Mouse (Mus musculus) limb, embryonic 13.5 days (tissue): ENCODE results near the gene Aldh18a1. TPM values are rescaled to one million over a fixed set of nuclear protein-coding genes. Genes with fewer than 3 reads are reported as not detected.

ENCODE experiments used
- polyA plus RNA-seq: library from polyadenylated mRNA; unstranded; fragments of >200 nt; fragmentation: Nextera tagmentation; extraction: Ambion mirVana; gene quantifications from 2 replicates; pipeline ENCODE4 v1.2.1, GENCODE M21; 2015

Gene Aldh18a1
- polyA plus RNA-seq, 1 experiment from 2014 or later, result 80.7 TPM

Other genes starting within 250 kb of the Aldh18a1 start
- 52.2 and 54.7 TPM in 2 replicates for gene Sorbs1, start 74.7 kb downstream of the Aldh18a1 start, polyA plus RNA-seq
- 13.4 and 14.6 TPM in 2 replicates for gene Tctn3, start 23.8 kb upstream of the Aldh18a1 start, polyA plus RNA-seq
- 5.5 and 7.0 TPM in 2 replicates for gene Entpd1, start 23.9 kb upstream of the Aldh18a1 start, polyA plus RNA-seq
- 0.22 and 0.25 TPM in 2 replicates for gene Cc2d2b, start 160.3 kb upstream of the Aldh18a1 start, polyA plus RNA-seq
- gene Ccnj, start 242.8 kb upstream of the Aldh18a1 start, polyA plus RNA-seq, result 17.7 and 18.2 TPM in 2 replicates